Mouse (Mus musculus): ENCODE results near the gene Nme7.
A peak's percentile ranks its signal among the peaks of the same experiment; 100 is the strongest.

Nme7 gene

DNA sequence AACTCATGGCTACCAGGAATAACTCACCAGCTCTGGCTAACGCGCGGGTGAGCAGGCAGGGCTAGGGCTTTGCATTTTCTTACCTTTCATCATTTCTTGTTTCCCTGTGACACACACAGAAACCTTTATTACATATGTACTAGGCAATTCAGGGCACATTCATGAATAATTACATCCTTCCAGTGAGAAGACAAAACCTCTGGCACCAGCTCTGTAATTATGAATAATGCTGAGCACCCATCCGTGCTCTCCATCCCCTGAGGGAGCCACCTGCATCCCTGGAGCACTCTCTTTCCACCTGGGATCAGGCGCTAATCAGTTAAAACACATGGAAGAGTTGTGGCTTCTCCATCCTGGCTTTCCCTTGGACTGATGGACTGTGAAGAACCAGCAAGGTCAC lies at the start of gene Nme7:
Nme7 (plus strand) TSS at position 301 of the 400 bp plus-strand sequence.
- no peak for DNase-seq (ENCODE audit: low read depth)

DNA sequence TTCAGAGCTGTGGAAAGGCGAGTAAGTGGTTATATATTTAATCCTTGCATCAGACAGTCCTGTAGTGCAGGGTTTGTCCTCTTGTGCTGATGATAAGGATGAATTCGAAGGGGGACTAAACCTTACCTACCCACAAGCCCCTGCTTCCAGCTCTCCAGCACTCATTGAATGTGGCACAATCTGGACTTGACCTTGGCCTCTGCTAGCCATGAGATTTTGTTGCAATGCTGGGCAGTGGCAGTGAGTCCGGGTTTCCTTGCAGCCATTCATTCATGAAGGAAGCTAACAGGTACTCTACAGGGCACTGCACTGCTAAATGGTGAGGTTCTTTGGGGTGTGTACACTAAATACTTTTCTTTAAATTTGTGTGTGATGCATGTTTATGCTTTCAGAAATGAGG lies 49.1 kb upstream of the Nme7 start:
- no peak for DNase-seq (ENCODE audit: low read depth)

DNA sequence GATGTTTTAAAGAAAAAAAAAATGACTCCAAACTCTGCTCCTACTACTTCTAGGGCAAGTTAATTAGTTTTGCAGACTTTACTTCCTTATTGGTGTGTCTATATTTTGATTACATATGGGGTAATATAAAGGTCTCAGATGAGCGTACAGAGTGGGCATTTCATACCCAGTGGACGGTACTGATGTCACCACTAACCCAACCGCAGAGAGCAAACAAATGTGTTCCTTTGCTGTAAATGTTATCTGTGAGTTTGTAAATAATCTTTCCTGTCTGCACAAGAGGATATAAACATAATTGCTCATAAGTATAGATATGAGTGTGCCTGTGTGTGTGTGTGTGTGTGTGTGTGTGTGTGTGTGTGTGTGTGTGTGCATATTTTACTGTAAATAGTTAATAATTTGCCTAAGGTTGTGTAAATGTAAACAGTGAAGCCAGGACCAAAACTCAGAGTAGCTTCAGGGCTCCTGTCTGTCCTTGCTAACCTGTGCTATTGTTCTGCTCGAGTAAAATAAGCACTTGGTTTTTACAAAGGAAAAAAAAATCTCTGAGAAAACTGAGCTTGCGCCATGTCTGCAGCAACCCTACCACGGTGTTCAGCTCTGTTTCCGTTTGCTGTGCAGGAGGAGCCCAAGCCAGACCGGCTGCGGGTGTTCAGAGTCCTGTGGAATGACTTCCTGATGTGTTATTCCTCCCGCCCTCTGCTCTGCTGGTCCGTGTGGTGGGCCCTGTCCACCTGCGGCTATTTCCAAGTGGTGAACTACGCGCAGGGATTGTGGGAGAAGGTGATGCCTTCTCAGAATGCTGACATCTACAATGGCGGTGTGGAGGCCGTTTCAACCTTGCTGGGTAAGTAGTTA lies 43.5 kb upstream of the Nme7 start:
- no peak for DNase-seq (ENCODE audit: low read depth)

DNA sequence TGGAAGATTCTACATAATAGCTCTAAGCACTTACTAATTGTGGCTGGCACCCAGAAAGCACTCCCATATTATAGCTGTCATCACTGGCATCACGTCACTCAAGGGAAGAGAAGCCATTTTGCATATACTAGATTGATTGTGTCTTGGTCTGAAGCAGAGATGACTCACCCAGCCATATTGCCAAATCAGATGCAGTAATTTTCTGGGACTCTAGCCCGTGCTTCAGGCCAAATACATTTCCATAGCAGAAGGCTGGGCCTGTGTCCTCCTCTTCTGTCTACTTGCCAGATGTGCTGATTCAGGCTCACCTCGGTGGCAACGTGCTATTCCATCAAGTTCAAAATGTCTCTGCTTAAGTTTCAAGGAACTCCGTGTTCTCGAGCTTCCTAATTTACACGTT lies 42.4 kb upstream of the Nme7 start:
- peak; percentile 97 for DNase-seq (ENCODE audit: low read depth)

DNA sequence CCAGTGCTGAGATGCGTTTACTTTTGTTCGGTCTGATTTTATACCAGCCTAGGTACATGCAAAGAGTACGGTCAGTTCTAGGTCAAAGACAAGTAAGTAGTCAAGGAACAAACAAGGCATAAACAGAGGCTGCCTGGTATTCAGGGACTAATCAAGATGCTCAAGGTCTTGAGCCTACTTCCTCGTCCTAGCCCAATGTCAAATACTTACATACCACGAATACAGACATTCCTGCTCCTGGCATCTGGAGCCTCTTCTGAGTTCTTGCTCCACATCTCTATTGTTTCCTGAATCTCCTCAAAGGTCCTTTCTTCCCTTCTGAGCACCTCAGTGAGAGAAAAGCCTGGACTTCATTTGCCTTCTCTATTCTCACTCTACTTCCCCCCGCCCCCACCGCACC lies 33.0 kb upstream of the Nme7 start:
- no peak for DNase-seq (ENCODE audit: low read depth)

DNA sequence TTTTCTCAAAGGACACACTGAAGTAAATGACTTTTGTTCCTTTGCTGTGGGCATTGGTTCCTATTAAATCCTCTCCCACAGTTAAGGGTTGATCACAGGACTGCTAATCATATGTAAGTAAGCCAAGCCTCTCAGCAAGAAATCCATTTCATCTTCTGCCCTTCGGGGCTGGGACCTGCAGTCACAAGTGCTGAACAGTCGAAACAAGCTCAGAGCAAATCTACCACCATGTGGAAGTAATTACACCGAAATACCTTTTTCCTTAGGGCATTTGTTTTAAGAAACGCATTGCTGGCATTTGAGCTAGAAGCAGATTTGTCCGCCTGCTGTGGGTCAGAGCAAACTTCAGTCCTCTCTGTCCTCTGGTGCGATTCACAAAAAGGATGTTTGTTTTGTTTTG lies 30.3 kb upstream of the Nme7 start:
- DNase-seq (ENCODE audit: low read depth): peak; percentile 16

DNA sequence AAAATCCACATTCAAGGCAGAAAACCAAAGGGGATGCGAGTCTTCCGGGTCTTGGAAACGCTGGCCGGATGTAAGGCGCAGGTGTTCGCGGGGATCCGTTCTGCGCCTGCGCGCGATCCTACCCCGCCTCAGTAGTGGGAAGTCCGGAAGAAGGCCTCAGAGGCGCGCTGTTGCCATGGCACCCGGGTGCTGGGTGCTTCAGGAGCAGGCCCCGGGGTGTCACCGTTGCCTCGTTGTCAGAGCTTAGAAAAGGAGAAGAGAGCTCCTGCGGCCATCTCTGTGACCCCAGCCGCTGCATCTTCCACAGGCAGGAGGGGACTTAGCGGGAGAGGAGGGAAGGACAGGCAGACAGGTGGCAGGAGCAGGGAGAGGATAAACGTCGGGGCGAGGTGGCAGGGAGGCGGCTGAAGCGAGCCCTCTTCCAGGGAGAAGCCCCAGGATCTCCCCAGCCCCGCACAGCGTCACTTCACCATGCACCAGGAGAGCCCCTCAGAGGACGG lies 28.4 kb upstream of the Nme7 start, which contains the start of gene Ccdc181:
Ccdc181 (plus strand) TSS at position 131 of the 500 bp plus-strand sequence.
- peak; percentile 70 for DNase-seq (ENCODE audit: low read depth)

DNA sequence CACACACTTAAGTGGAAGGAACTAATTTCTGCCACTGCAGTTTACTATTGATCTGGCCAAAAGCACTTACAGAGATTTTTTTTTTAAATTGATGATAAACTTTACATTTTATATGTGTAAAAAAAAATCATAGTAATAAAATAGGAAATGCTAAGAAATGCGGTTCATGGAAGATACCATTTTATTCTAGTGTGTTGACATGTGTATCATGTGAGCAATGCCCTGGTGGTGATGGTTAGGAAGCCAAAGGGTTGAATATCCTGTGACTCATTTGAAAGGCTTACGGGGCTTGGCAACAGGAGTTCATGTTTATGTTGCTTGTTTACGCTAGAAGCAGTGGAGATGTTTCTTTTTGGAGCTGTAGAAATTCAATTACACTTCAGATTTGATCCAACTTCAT lies 27.4 kb upstream of the Nme7 start:
- no peak for DNase-seq (ENCODE audit: low read depth)

DNA sequence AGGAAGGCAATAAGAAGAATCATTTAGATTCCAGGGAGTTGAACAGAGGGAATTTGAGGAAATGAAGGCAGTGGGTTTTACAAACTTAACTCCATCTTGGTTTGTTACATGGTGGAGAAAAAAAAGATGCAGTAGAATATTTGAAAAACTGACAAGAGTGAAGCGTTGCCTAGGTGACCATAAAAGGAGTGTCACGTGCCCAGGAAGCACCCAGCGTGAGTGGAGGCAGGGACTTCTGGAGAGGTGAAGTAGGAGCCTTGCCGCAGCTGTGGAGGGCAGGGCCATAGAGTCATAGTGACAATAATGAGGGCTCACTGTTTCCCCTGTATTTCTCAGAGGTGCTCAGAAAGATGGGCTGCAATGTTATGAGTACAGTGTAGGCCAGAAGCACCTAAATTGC lies 24.6 kb upstream of the Nme7 start:
- no peak for DNase-seq (ENCODE audit: low read depth)

DNA sequence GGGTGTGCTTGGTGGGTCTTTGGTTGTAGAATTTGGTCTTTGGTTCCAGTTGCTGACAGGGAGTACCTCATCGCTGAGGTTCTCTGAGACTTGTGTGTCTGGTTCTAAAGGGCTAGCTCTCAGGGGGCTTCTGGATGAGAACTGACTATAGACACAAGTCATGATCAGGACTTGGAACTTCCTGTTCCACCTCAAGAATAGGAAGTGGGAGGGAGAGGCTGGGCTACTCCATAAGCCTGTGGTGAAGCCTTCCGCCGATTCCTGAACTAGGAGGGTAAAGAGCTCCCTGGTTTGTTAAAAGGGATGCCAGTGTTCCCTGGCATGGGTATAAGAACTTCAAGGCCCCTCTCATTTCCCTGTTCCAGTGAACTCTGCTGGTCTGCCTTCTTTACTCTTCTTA lies 19.9 kb upstream of the Nme7 start:
- DNase-seq (ENCODE audit: low read depth): no peak

DNA sequence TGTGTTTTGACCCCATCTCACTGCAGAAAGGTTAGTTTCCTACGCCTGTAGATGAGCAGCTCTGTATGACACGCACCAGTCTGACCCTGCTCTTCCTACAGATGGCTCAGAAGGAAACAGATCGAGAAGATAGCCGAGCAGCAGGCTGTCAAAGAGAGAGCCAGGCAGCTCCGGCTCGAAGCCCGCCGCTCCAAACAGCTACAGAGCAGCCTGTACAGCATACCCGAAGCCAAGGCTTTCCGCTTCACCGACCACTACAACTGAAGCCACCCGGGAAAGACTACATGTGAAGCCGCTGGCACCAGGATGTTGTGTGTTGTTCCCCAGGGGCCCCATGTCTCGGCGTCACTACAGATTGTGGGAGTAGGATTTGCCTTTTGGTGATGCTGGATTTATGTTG lies 16.5 kb upstream of the Nme7 start:
- DNase-seq (ENCODE audit: low read depth): no peak

DNA sequence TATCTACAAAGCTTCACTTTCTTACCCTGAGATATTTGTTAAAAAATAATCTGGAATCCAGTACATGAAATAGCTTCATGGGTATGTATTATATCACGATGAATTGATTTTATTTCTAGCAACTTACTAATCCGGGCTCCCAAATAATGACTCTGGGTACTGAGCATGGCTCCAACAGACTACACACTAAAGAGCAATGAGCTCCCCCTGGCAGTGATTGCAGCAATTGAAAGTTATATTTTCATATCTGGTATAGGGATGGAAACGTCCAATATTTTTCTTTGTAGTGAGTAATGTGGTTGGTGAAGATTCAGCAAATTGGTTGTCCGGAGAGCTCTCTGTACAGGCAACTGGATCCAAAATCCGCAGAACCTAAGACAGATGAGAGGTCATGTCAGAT lies 11.9 kb upstream of the Nme7 start:
- no peak for DNase-seq (ENCODE audit: low read depth)

DNA sequence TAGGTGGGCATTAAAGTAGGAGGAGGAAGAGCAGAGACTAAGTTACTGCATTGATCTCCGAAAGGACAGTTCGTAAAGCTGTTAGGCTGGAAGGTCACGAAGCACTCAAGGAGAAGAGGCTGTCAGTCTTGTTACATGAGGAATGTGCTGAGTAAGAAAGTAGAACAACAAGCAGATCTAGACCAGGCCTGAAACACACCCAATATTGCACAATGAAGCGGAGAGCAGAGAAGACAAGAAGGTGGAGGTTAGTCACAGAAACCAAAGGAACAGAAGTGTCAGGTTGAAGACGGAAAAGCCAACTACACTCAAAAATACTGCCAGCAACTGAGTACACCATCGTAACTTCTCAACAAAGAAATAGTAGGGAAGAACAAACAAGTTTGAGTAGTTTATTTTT lies 9.8 kb upstream of the Nme7 start:
- no peak for DNase-seq (ENCODE audit: low read depth)

DNA sequence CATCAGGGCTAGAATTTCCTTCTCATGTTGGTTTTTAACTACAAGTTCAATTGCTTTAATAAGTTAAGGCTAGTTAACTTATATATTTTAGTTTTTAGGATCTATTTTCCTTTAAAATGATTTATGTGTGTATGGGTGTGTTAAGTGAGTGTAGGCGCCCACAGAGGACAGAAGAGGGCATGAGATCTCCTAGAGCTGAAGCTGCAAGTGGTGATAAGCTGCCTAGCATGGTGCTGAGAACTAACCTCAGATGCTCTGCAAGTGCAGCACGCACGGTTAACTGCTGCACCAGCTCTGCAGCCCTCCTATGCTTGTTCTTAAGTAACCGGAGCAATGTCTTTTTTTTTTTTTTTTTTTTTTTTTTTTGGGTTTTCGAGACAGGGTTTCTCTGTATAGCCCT lies 7.4 kb upstream of the Nme7 start:
- DNase-seq (ENCODE audit: low read depth): no peak

DNA sequence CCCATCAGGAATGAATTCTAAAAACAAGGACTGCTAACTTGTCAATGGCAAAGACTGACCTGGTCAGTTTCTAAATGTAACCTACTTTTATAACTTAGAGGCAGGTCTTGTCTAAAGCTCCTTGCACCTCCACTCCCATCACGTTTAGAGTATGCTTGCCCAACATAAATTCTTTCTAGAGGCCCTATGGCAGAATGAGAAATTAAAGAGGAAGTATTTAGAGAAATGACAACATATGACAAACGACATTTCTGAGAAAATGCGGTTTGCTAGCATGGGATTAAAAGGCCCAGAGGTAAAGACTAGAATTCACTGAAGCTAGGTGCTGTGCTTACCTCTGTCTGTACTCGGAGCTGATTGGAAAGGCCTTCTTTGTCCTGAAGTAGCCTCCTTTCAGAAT lies 2.0 kb upstream of the Nme7 start:
- DNase-seq (ENCODE audit: low read depth): no peak

DNA sequence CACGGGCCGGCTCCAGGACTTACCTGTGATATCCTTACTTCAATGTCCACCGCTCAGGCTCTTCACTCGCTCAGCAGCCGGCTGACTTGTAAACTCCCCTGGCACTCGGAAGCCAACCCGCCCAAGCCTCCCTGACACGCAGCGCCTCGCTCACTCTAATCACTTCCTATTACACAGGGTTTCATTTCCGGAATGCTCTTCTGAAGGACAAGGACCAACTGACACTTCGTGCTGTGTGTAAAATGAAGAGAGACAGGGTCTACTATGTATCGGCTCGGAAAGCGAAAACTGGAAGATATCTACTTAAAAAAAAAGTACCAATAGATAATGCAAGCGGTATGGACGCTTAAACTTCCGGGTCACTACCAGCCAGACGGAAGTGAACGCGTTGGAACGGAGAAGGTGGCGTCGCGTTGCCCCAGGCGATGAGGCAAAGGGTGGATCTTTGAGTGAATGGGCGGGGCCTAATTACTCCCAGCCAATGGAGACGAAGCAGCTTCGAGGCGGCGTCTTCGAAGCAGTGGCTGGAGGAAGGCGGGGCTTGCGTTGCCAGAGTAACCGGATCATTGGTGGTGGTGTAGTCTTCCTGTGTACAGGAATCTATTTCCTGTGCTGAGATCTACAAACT lies 3.3 kb downstream of the Nme7 start, which contains the start of gene Blzf1:
Blzf1 (minus strand) TSS at position 366 of the 628 bp plus-strand sequence.
- peak; percentile 98 for DNase-seq (ENCODE audit: low read depth)

DNA sequence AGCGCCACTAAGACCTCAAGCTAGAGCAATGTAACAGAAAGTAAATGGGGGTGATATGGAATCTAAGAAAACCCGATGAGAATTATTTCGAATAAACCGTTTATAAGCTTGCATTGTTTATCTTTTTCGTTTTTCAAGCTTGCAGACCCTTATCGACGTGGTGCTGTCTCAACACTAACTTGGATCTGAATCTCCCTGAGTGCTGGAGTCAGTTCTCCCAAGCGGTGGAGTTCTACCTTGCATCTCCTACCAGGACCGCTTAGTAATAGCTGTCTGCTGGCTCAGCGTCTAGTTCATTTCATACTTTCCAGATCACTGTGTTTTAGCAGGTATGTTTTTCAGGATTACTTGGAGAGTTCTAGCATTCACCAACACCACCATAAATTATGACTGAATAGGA lies 4.0 kb downstream of the Nme7 start:
- no peak for DNase-seq (ENCODE audit: low read depth)

DNA sequence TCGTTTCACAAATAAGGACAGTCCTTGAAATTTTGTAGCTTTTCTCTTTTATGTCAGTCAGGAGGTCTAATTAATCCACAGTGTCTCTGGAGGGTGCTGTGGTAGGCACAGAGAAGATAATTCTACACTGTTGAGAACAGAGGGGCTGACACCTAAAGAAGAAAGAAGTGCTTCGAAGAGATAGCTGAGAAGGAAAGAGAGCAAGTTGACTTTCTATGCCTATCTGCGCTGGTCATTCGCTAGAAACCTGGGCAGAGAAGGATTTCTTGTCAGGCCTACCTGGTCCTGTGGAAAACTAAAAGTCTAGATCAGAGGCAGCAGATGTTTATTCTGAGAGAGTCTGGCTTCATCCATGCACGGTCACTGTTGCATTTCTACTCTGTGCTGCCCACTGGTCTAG lies 10.2 kb downstream of the Nme7 start:
- DNase-seq (ENCODE audit: low read depth): no peak

DNA sequence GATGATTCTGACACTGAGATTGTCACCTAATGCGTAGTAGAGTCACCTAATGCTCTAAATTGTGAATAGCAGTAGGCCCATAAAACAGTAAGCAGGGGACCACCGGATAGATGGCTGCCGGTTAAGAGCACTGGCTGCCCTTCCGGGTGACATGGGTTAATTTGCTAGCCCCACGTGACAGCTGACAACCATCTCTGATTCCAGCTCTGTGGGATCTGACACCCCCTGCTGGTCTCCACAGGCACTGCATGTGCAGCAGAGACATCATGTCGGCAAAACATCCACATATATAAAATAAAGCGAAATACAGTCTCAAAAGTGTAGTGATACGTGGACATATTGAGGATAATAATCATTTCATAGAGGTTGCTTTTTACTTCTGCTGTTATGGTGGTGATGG lies 11.3 kb downstream of the Nme7 start:
- no peak for DNase-seq (ENCODE audit: low read depth)

DNA sequence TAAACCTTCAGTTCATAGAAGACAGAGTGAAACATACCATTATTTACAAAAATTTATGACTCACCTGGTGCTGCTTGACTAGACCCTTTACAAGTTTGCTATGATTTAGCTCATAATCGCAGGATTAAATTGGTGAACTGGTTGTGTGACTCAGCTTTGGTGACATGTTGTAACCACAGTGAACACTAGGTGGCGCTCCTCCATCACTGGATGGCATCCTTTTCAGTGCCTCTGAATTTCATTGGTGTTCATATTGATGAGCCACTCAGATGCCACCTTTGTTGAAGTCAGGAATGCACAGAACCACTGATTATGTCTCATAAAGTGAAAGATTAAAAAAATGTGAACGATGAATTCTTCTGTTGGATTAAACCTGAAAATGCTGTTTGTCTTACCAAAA lies 12.8 kb downstream of the Nme7 start:
- DNase-seq (ENCODE audit: low read depth): no peak

DNA sequence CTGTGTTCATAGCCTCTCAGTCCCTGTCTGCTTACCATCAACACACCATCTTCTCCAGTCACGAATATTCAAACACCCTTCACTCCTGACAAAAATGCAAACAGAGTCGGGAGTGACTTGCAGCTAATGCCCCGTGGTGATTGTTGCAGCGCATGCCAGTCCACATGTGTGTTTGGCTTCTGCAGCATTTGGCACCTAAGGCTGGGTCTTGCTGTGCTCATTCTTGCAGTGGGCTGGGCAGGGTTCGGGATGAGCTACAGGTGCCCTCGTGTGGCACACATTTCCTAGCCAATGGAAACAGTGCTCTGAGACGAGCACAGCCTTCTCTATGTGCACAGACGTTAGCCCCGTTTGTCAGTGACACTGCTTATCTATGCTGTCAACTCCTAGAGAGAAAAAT lies 13.3 kb downstream of the Nme7 start:
- no peak for DNase-seq (ENCODE audit: low read depth)

DNA sequence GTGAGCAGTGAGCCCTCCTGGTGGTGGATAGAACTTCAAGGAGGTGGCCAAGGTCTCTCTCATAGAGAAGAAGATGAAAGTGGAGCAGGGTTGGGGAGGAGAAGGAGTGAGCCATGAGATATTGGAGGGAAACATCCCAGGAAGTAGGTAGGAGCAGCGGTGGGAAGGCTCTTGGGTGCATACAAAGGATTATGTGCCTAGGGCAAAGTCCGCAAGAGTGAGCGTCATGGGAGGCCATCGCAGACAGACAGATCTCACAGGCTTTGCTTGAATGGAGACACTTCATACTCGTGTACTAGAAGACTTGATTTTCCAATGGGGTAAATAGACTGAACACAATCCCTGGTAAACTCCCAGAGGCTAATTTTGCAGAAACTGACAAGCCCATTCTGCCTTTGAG lies 14.6 kb downstream of the Nme7 start:
- DNase-seq (ENCODE audit: low read depth): no peak

DNA sequence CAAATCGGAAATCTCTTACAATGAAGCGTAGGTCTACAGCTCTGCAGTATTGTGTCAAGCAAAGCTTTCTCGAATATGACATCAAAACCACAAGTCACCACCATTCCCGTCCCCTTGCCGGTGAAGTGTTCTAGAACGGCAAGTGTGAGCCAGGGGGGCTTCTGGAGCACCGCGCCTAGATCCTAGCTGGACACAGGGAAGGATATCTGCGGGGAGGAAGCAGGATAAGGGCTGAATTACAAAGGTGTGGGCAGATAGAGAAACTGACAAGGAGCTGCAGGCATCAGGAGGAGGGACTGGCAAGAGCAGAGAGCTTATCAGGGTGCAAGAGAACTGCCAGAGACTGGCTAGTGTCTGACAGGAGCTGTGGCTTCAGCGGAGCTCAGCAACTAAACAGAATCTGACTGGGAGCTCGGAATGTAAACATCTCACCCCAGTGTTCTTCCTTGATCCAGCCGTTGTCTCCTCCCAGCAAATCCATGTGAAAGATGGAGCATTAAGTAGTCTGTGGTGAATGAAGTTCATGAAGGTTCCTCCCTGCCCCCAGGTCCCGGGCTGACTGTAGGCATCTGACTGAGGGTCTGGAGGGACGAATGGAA lies 15.7 kb downstream of the Nme7 start:
- DNase-seq (ENCODE audit: low read depth): no peak
